ENCODE assay signal across 8 mouse cellular contexts in genomic region chr12:65075733-65076310, GRCm38 (mm10). TPM values are rescaled to one million over a fixed set of nuclear protein-coding genes. Genes with fewer than 3 reads are reported as not detected.
DNase-seq lines count a peak whose midpoint lies in the region; ATAC-seq and TF ChIP-seq lines count a peak whose summit lies in the region.

No protein-coding gene starts in this region.

- H3K9me3 ChIP-seq in kidney, postnatal 0 days (replicated peaks; ENCODE audit: low read length) = no peaks in the 10 kb centered on the region
- H3K9me3 ChIP-seq in limb, embryonic 14.5 days (ENCODE audit: control insufficient read depth, low read length) = no peaks in the 10 kb centered on the region
- H3K9me3 ChIP-seq in stomach, embryonic 14.5 days (ENCODE audit: control insufficient read depth, low read depth, low read length) = no peaks in the 10 kb centered on the region

- peak overlapping the region; percentile 63 for H3K4me2 ChIP-seq in kidney, postnatal 0 days (ENCODE audit: low read length)
- peak overlapping the region; percentile 86 for H3K4me2 ChIP-seq in limb, embryonic 14.5 days (replicated peaks; ENCODE audit: low read depth, low read length, severe bottlenecking)
- peak overlapping the region; percentile 70 for H3K4me2 ChIP-seq in stomach, embryonic 14.5 days (replicated peaks; ENCODE audit: low read depth, low read length)

- no peak for DNase-seq in kidney, postnatal 0 days (ENCODE audit: low spot score)
- no peak for DNase-seq in kidney, adult 11 months
- peak; percentile 42 for DNase-seq in Muller cell, postnatal 12 days (ENCODE audit: inconsistent ontology term)
- no peak for DNase-seq in limb, embryonic 14.5 days (ENCODE audit: low spot score)
- no peak for DNase-seq in B cell, adult 2 months
- no peak for DNase-seq in layer of hippocampus, postnatal 10 days (ENCODE audit: low spot score in 2 of 2)

- peak overlapping the region; percentile 74 for H3K9ac ChIP-seq in kidney, postnatal 0 days (ENCODE audit: low read depth, low read length)
- peak overlapping the region; percentile 77 for H3K9ac ChIP-seq in limb, embryonic 14.5 days (ENCODE audit: low read depth, low read length, severe bottlenecking)
- peak overlapping the region; percentile 54 for H3K9ac ChIP-seq in stomach, embryonic 14.5 days (replicated peaks; ENCODE audit: low read depth, low read length)

- no peak for TF ChIP-seq CTCF in kidney, postnatal 0 days (IDR thresholded peaks at IDR 0.05; ENCODE audit: low read depth)
- TF ChIP-seq CTCF in embryonic fibroblast, embryonic 13.5 days (IDR thresholded peaks at IDR 0.05; ENCODE audit: borderline replicate concordance, insufficient read depth, low read length) = no peak

- H3K4me3 ChIP-seq in kidney, postnatal 0 days (replicated peaks; ENCODE audit: low read depth, low read length) = peak overlapping the region; percentile 81
- H3K4me3 ChIP-seq in embryonic fibroblast, embryonic 13.5 days (ENCODE audit: insufficient read depth, low read length) = peak overlapping the region; percentile 85
- peak overlapping the region; percentile 85 for H3K4me3 ChIP-seq in limb, embryonic 14.5 days (replicated peaks; ENCODE audit: low read length)
- H3K4me3 ChIP-seq in stomach, embryonic 14.5 days (ENCODE audit: low read depth, low read length) = peak overlapping the region; percentile 72

- no peaks in the 10 kb centered on the region for H3K27me3 ChIP-seq in kidney, postnatal 0 days (ENCODE audit: insufficient read depth, low read length)
- H3K27me3 ChIP-seq in limb, embryonic 14.5 days (ENCODE audit: control insufficient read depth, insufficient read depth, low read length) = no peaks in the 10 kb centered on the region
- H3K27me3 ChIP-seq in stomach, embryonic 14.5 days (ENCODE audit: control insufficient read depth, insufficient read depth, low read length) = no peaks in the 10 kb centered on the region

- H3K36me3 ChIP-seq in kidney, postnatal 0 days (ENCODE audit: insufficient read depth, low read length) = no peaks in the 10 kb centered on the region
- H3K36me3 ChIP-seq in limb, embryonic 14.5 days (ENCODE audit: control insufficient read depth, insufficient read depth, low read length) = peaks cover 11% of the 10 kb centered on the region; the same call in 1 of the 2 replicates
- H3K36me3 ChIP-seq in stomach, embryonic 14.5 days (ENCODE audit: control insufficient read depth, insufficient read depth, low read length) = no peaks in the 10 kb centered on the region

- TF ChIP-seq POLR2A in embryonic fibroblast, embryonic 13.5 days (IDR thresholded peaks at IDR 0.05; ENCODE audit: low read depth, low read length) = no peak
- TF ChIP-seq POLR2A in limb, embryonic 14.5 days (IDR thresholded peaks at IDR 0.05; ENCODE audit: borderline replicate concordance, extremely low read depth, insufficient read depth, insufficient read length) = no peak

- ATAC-seq in kidney, postnatal 0 days (replicated peaks; ENCODE audit: low FRiP score, low read depth) = no peak
- no peak for ATAC-seq in limb, embryonic 14.5 days (ENCODE audit: low FRiP score, low read depth)
- ATAC-seq in stomach, embryonic 14.5 days (ENCODE audit: insufficient number of reproducible peaks, insufficient read depth, low FRiP score, low read depth) = no peak

- H3K27ac ChIP-seq in kidney, postnatal 0 days = peak overlapping the region; percentile 28; the same call in 1 of the 2 replicates
- no peak overlapping the region for H3K27ac ChIP-seq in embryonic fibroblast, embryonic 13.5 days (ENCODE audit: insufficient read depth, low read length)
- peak overlapping the region; percentile 82 for H3K27ac ChIP-seq in limb, embryonic 14.5 days (replicated peaks; ENCODE audit: low read depth, low read length)
- H3K27ac ChIP-seq in stomach, embryonic 14.5 days (ENCODE audit: low read length) = peak overlapping the region; percentile 79

- WGBS in kidney, postnatal 0 days = under 1% methylated on average over 41 of the region's 41 CpGs
- under 1% methylated on average over 41 of the region's 41 CpGs for WGBS in limb, embryonic 14.5 days
- WGBS in stomach, embryonic 14.5 days = under 1% methylated on average over 38 of the region's 41 CpGs

- H3K4me1 ChIP-seq in kidney, postnatal 0 days (replicated peaks; ENCODE audit: insufficient read depth, low read length) = peaks cover 5% of the 10 kb centered on the region; the same call in 1 of the 2 replicates
- H3K4me1 ChIP-seq in embryonic fibroblast, embryonic 13.5 days (ENCODE audit: control insufficient read depth, insufficient read depth, low read length) = no peaks in the 10 kb centered on the region
- H3K4me1 ChIP-seq in limb, embryonic 14.5 days (ENCODE audit: control insufficient read depth, insufficient read depth, low read length) = peaks cover 20% of the 10 kb centered on the region
- H3K4me1 ChIP-seq in stomach, embryonic 14.5 days (ENCODE audit: control insufficient read depth, insufficient read depth, low read length) = 0 out of 2 replicates have a peak, but pooled peaks cover 13% of the 10 kb centered on the region

RNA-seq across cellular contexts. Expression of gene Fancm, which starts 0.4 kb away (rescaled TPM):
- 7.4 and 8.3 TPM in 2 replicates for polyA plus RNA-seq in kidney, postnatal 0 days (2015; fragmentation: Nextera tagmentation; extraction: Ambion mirVana)
- polyA plus RNA-seq in embryonic fibroblast, embryonic 13.5 days (2011; ENCODE audit: insufficient read length, low read depth, missing spikeins) = 9.2 and 12.7 TPM in 2 replicates
- polyA plus RNA-seq in limb, embryonic 14.5 days (2012; rRNA removed) = 8.6 and 8.7 TPM in 2 replicates
- polyA plus RNA-seq in limb, embryonic 14.5 days (2014; fragmentation: Nextera tagmentation; extraction: Ambion mirVana) = 8.4 and 10.3 TPM in 2 replicates
- polyA plus RNA-seq in stomach, embryonic 14.5 days (2014; fragmentation: Nextera tagmentation; extraction: Ambion mirVana) = 9.3 and 13.5 TPM in 2 replicates
- total RNA-seq in layer of hippocampus, postnatal 10 days (2021) = 10 to 100 TPM; 12.8 to 13.7 TPM

RNA-seq across cellular contexts. Expression of gene Fkbp3, which starts 2.0 kb away (rescaled TPM):
- polyA plus RNA-seq in kidney, postnatal 0 days (2015; fragmentation: Nextera tagmentation; extraction: Ambion mirVana) = 432 and 463 TPM in 2 replicates
- polyA plus RNA-seq in embryonic fibroblast, embryonic 13.5 days (2011; ENCODE audit: insufficient read length, low read depth, missing spikeins) = 181 and 187 TPM in 2 replicates
- 187 and 335 TPM in 2 replicates for polyA plus RNA-seq in limb, embryonic 14.5 days (2012; rRNA removed)
- polyA plus RNA-seq in limb, embryonic 14.5 days (2014; fragmentation: Nextera tagmentation; extraction: Ambion mirVana) = 379 and 385 TPM in 2 replicates
- 355 and 374 TPM in 2 replicates for polyA plus RNA-seq in stomach, embryonic 14.5 days (2014; fragmentation: Nextera tagmentation; extraction: Ambion mirVana)
- total RNA-seq in layer of hippocampus, postnatal 10 days (2021) = 100 to 1,000 TPM; 174 to 193 TPM

RNA-seq across cellular contexts. Expression of gene Prpf39, which starts 39.7 kb away (rescaled TPM):
- 34.4 and 37.2 TPM in 2 replicates for polyA plus RNA-seq in kidney, postnatal 0 days (2015; fragmentation: Nextera tagmentation; extraction: Ambion mirVana)
- 55.9 and 61.0 TPM in 2 replicates for polyA plus RNA-seq in embryonic fibroblast, embryonic 13.5 days (2011; ENCODE audit: insufficient read length, low read depth, missing spikeins)
- 44.2 and 51.9 TPM in 2 replicates for polyA plus RNA-seq in limb, embryonic 14.5 days (2012; rRNA removed)
- 58.2 and 63.0 TPM in 2 replicates for polyA plus RNA-seq in limb, embryonic 14.5 days (2014; fragmentation: Nextera tagmentation; extraction: Ambion mirVana)
- 71.8 and 73.1 TPM in 2 replicates for polyA plus RNA-seq in stomach, embryonic 14.5 days (2014; fragmentation: Nextera tagmentation; extraction: Ambion mirVana)
- 10 to 100 TPM; 45.3 to 48.7 TPM for total RNA-seq in layer of hippocampus, postnatal 10 days (2021)
